Mouse (Mus musculus) left cerebral cortex, postnatal 36 days (tissue): ENCODE measurements around the gene Trabd2b. TPM values are rescaled to one million over a fixed set of nuclear protein-coding genes. Genes with fewer than 3 reads are reported as not detected.

ENCODE experiments used
- DNase-seq, 2 experiments: peaks; one replicate each; pipeline ENCODE4 v3.0.0; 2021 to 2022; ENCODE audit warnings: low spot score in 2 of 2, mixed read lengths in 1 of 2
- intact Hi-C: fragments of 180-260 bp; cut with DNase I; formaldehyde crosslinking; loops from one replicate; pipeline ENCODE4 v1.15.1; 2025
- total RNA-seq, 2 experiments: library from RNA; stranded (reverse); gene quantifications; 2 replicates each; pipeline ENCODE4 v1.2.3; 2021

Trabd2b gene
- total RNA-seq, 2 experiments from 2014 or later = 4.4 to 4.9 TPM

DNA sequence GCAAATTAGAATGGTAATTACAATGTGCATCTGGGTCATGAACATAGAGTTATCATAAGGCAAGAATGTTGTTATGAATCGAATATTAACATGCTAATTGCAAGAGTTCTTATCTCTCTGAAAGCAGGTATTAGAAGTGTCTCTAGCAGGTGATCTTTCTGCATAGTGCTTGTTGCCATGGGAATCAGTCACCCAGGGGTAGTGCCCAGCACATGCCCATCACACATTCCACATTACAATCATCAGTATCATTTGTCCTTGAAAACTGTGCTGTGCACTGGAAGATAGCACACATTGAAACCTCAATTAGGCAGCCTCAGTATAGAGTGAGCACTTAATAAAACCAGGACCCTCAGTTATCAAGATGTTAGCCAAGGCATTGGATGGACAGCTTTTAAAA, 26.9 kb downstream of the Trabd2b start:
- intact Hi-C loops = no loop called here

GRCm38 (mm10) chr4:114434766-114435165, 28.2 kb downstream of the Trabd2b start:
- no peak for DNase-seq
- intact Hi-C loops = no loop called here

More for the DNA sequence above, 26.9 kb downstream of the Trabd2b start:
- no peak for DNase-seq

GRCm38 (mm10) chr4:114435381-114435780, 28.9 kb downstream of the Trabd2b start:
- intact Hi-C loops = no loop called here
- DNase-seq = no peak

DNA sequence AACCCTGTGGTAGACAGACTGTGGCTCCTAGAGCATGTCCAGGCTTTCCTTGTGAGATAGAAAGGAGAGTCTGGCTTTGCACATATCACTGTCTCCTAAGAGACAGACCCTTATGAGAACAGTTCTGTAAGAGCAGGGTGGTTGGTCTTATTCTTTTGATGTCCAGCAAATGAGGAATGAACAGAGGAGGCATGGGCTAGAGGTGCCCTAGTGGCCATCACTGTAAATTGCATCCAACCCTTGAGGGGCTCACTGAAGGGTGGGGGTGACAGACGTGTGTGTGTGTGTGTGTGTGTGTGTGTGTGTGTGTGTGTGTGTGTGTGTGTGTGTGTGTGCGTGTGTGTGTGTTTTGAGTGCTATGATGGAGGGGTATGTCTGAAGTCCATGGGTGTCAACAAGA, 32.2 kb downstream of the Trabd2b start:
- intact Hi-C loops = no loop called here
- DNase-seq = no peak

- no peak for DNase-seq
- intact Hi-C loops = loop anchor here (5.0 kb wide), 1 partner anchor 35 kb away; the partner anchor contains the start of gene Trabd2b
Observed at GRCm38 (mm10) chr4:114442186-114442585, 35.7 kb downstream of the Trabd2b start.

GRCm38 (mm10) chr4:114442661-114443060, 36.1 kb downstream of the Trabd2b start:
- no peak for DNase-seq
- intact Hi-C loops = loop anchor here (5.0 kb wide), 1 partner anchor 35 kb away; the partner anchor contains the start of gene Trabd2b

DNA sequence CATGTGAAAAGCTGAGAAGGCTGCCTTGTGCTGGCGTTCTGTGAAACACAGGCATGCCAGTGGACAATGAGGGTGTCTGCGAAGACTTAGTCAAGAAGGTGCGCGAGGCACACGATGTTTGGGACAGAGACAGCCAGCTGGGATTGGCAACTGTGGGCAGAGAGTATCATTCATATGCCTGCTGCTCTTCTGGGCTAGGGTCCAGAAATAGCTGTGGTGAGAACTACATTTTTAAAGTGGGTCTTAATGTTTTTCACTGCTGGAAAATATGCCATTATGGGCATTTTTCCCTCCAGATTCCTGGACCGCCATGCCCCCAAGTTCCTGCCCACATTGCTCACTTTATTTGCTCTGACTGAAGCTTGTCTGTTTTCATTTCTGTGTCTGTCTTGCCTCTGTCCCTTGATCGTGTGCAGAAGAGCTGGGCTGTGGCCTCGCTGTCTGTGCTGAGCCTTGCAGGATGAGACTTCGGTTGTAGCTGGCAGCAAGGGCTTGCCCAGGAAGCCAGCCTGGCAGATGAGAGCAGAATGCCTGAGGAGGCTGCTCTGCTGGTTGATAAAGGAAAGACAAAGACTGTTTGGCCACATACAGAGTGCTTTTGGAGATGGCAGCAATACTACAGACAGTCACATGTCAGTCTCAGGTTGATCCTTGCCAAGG, 42.0 kb downstream of the Trabd2b start:
- DNase-seq = peak; percentile 53 to 58
- intact Hi-C loops = no loop called here

- no peak for DNase-seq
- intact Hi-C loops = no loop called here
Observed at GRCm38 (mm10) chr4:114453101-114453500, 46.6 kb downstream of the Trabd2b start.

GRCm38 (mm10) chr4:114454016-114454415, 47.5 kb downstream of the Trabd2b start:
- intact Hi-C loops = no loop called here
- DNase-seq = no peak

- intact Hi-C loops = no loop called here
- no peak for DNase-seq
Observed at GRCm38 (mm10) chr4:114454495-114455186, 48.1 kb downstream of the Trabd2b start.

- DNase-seq = no peak
- intact Hi-C loops = no loop called here
Observed at GRCm38 (mm10) chr4:114457111-114457510, 50.6 kb downstream of the Trabd2b start.

GRCm38 (mm10) chr4:114459591-114459990, 53.1 kb downstream of the Trabd2b start:
- DNase-seq = peak in 1 of 2 experiments; percentile 34
- intact Hi-C loops = no loop called here

DNA sequence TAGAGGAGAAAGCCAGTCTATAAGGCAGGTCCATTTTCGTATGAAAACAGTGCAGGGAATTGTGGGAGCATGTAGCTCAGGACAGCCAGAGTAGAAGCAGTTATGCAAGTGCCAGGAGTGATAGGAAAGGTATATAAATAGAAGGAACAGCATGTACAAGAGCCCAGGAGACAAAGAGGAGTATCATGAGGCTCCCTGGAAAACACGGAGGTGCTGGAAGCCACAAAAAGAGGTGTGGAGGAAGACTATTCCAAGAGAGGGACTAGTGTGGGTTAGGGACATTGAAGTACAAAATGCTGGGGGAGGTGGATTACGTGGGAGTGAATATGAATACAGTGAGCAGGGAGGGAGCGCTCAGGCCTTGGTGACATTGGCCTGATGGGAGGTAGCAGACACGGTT, 53.9 kb downstream of the Trabd2b start:
- DNase-seq = peak; percentile 57 to 72

DNA sequence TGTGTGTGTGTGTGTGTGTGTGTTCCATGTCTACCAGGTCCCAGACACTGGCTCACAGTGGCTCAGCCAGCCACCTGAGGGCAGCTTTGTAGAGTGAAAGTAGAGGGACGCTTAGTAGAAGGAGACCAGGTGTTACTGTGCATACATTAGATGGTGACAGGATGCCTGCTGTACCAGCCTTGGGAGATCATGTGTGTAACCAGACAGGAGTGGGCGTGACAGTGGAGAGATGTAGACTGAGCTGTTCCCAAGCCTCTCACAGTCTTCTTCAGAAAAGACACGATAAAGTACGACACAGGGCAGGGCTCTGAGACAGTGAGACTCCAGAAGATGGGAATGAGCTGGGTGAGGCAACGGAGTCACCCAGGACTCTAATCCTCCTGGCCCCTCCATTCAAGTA, 54.6 kb downstream of the Trabd2b start:
- peak; percentile 57 to 72 for DNase-seq
- intact Hi-C loops = loop anchor here (5.0 kb wide), 1 partner anchor 171 kb away; no protein-coding TSS in a partner anchor

More for the DNA sequence above, 53.9 kb downstream of the Trabd2b start:
- intact Hi-C loops = loop anchor here (5.0 kb wide), 1 partner anchor 172 kb away; no protein-coding TSS in a partner anchor

- DNase-seq = no peak
- intact Hi-C loops = no loop called here
Observed at GRCm38 (mm10) chr4:114465641-114466040, 59.1 kb downstream of the Trabd2b start.

DNA sequence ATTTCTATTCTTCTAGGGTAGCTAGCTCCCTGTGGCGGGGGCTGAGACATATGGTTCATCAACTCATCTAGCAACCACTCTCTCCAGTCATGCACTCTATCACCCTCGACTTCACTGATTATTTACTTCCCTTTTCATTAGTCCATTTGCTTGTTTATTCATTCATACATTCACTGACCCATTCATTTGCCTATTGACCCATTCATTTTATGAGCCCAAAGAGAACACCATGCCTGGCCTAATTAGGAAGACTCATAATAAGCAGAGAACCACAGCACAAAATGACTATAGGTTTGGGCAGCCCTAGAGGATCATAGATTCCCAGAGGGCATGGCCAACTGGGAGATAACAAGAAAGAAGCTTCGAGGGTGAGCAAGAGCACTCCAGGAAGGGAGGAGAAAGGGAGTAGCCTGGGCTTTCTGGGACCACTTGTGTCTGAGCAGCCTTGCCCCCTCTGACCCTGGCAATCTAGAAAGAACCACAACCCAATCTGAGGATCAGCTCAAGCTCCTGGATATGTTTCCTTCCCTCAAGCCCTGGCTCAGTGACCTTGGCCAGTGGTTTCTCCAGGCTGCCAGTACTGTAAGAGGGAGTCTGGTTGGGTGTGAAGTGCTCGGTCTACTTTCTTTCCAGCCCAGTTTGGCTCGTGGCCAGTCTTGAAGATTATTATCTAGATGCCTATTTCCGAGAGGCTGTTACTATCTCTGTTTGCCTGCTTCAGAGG, 61.0 kb downstream of the Trabd2b start:
- intact Hi-C loops = no loop called here
- DNase-seq = no peak

GRCm38 (mm10) chr4:114468095-114468429, 61.5 kb downstream of the Trabd2b start:
- intact Hi-C loops = no loop called here
- no peak for DNase-seq

DNA sequence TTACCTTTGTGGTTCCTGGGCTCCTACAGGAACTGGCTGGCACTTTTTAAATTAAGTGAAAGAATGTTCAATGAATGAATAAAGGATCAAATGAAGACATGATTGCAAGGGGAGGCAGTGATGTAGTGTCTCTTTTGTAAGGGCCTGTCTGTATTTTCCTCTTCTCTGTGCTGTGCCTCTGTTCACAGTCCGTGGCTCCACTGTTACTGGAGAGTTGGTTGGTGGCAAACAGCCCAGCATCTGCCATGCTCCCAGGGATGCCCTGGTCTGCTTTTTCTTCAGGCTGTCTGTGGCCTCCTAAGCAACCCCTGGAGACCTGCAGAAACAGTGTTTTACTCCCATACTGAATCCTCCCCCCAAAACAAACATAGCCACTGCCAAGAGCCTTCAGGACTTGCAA, 63.4 kb downstream of the Trabd2b start:
- no peak for DNase-seq
- intact Hi-C loops = no loop called here

- intact Hi-C loops = no loop called here
- no peak for DNase-seq
Observed at GRCm38 (mm10) chr4:114472143-114472542, 65.6 kb downstream of the Trabd2b start.

GRCm38 (mm10) chr4:114476316-114476715, 69.8 kb downstream of the Trabd2b start:
- intact Hi-C loops = no loop called here
- DNase-seq = no peak
